8 mouse cellular contexts compared by ENCODE assay signal in the genomic region with DNA sequence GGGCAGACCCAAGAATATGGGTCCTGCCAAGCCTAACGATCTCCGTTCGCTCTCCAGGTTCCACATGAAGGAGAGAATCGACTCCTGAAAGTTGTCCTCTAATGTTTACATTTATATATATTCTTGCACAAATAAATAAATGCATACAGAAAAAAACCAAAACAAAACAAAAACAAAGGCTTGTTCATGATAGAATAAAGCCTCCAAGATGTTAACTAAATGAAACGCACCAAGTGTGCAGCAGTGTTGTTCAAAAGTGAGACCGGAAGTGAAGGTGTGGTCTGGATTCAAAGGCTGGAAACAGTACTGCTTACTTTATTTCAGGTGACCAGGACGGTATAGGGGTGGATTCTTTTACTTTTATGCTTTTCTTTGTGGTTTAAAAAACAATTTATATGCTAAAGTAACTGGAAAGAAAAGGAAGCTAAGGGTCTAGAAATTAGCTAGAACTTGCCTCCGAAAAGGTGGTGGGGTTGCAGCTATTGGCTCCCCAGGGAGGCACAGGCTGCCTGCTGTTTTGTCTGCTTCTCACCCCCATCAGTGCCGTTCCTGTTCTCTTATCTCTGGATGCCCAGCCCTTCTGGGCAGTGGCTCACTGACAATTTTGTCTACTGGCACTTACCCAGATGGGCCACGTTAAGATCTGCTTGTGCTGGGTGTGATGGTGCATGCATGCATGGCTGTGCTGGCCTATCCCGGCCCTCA. TPM values are rescaled to one million over a fixed set of nuclear protein-coding genes. Genes with fewer than 3 reads are reported as not detected.
DNase-seq lines count a peak whose midpoint lies in the region; ATAC-seq and TF ChIP-seq lines count a peak whose summit lies in the region.

No protein-coding gene starts in this region.

- peak overlapping the region; percentile 85 for H3K4me3 ChIP-seq in G1E (ENCODE audit: low read depth, low read length)
- H3K4me3 ChIP-seq in heart, embryonic 14.5 days (ENCODE audit: control insufficient read depth in 1 of 2, insufficient read depth in 1 of 2, low read depth in 1 of 2, low read length in 2 of 2) = peak overlapping the region; percentile 92 to 99
- H3K4me3 ChIP-seq in limb, embryonic 15.5 days = peak overlapping the region; percentile 96
- H3K4me3 ChIP-seq in neural tube, embryonic 12.5 days = peak overlapping the region; percentile 99

- peak; percentile 50; the same call in 1 of the 2 replicates for ATAC-seq in G1E (ENCODE audit: extremely low read depth, insufficient number of reproducible peaks, low FRiP score, poor library complexity, severe bottlenecking)
- no peak for ATAC-seq in heart, embryonic 14.5 days (ENCODE audit: insufficient number of reproducible peaks, insufficient read depth, low FRiP score, low read depth)
- ATAC-seq in limb, embryonic 15.5 days (ENCODE audit: insufficient number of reproducible peaks, low FRiP score, low TSS enrichment, low read depth) = no peak
- no peak; the same call in 1 of the 2 replicates for ATAC-seq in neural tube, embryonic 12.5 days (ENCODE audit: low FRiP score, low read depth)

- H3K4me2 ChIP-seq in heart, embryonic 14.5 days (ENCODE audit: low read length) = peak overlapping the region; percentile 92
- H3K4me2 ChIP-seq in limb, embryonic 15.5 days = peak overlapping the region; percentile 83
- peak overlapping the region; percentile 90 for H3K4me2 ChIP-seq in neural tube, embryonic 12.5 days (replicated peaks)

- 28% methylated on average over 11 of the region's 11 CpGs for WGBS in heart, embryonic 14.5 days
- 36% methylated on average over 11 of the region's 11 CpGs for WGBS in limb, embryonic 15.5 days
- 38% methylated on average over 11 of the region's 11 CpGs for WGBS in neural tube, embryonic 12.5 days

- DNase-seq in A20 (ENCODE audit: low read depth, low spot score) = peak; percentile 69
- DNase-seq in G1E (ENCODE audit: low spot score) = peak; percentile 33
- peak; percentile 13 to 20 for DNase-seq in cerebellum, postnatal 36 days
- no peak for DNase-seq in right cerebral cortex, postnatal 36 days (ENCODE audit: low spot score in 2 of 2)
- no peak for DNase-seq in Muller cell, postnatal 12 days (ENCODE audit: inconsistent ontology term)

- peaks cover 10% of the 10 kb centered on the region for H3K27me3 ChIP-seq in G1E (ENCODE audit: insufficient read depth, low read length)
- no peaks in the 10 kb centered on the region for H3K27me3 ChIP-seq in heart, embryonic 14.5 days (ENCODE audit: control insufficient read depth, insufficient read depth, low read length)
- no peaks in the 10 kb centered on the region for H3K27me3 ChIP-seq in limb, embryonic 15.5 days
- H3K27me3 ChIP-seq in neural tube, embryonic 12.5 days (replicated peaks) = no peaks in the 10 kb centered on the region

- peaks cover 30% of the 10 kb centered on the region for H3K4me1 ChIP-seq in G1E (ENCODE audit: insufficient read depth, low read depth, low read length)
- peaks cover 4 to 20% of the 10 kb centered on the region in 2 experiments for H3K4me1 ChIP-seq in heart, embryonic 14.5 days (ENCODE audit: control insufficient read depth in 2 of 2, insufficient read depth in 2 of 2, low read length in 2 of 2)
- peaks cover 23% of the 10 kb centered on the region for H3K4me1 ChIP-seq in limb, embryonic 15.5 days
- H3K4me1 ChIP-seq in neural tube, embryonic 12.5 days = peaks cover 17% of the 10 kb centered on the region

- no peaks in the 10 kb centered on the region for H3K9me3 ChIP-seq in G1E (replicated peaks)
- no peaks in the 10 kb centered on the region for H3K9me3 ChIP-seq in heart, embryonic 14.5 days (ENCODE audit: control insufficient read depth, low read length)
- H3K9me3 ChIP-seq in limb, embryonic 15.5 days = no peaks in the 10 kb centered on the region
- no peaks in the 10 kb centered on the region for H3K9me3 ChIP-seq in neural tube, embryonic 12.5 days

- peaks cover 23% of the 10 kb centered on the region for H3K36me3 ChIP-seq in G1E (replicated peaks)
- peaks cover 20% of the 10 kb centered on the region for H3K36me3 ChIP-seq in heart, embryonic 14.5 days (ENCODE audit: control insufficient read depth, insufficient read depth, low read length)
- H3K36me3 ChIP-seq in limb, embryonic 15.5 days = peaks cover 18% of the 10 kb centered on the region
- peaks cover 18% of the 10 kb centered on the region for H3K36me3 ChIP-seq in neural tube, embryonic 12.5 days

- no peak for TF ChIP-seq CTCF in G1E (IDR thresholded peaks at IDR 0.05; ENCODE audit: low read depth, low read length)

- peak overlapping the region; percentile 99 for H3K9ac ChIP-seq in heart, embryonic 14.5 days (ENCODE audit: low read length)
- no peak overlapping the region for H3K9ac ChIP-seq in limb, embryonic 15.5 days
- H3K9ac ChIP-seq in neural tube, embryonic 12.5 days = 0 out of 2 replicates have a peak overlapping the region, but pooled peaks have one; percentile 93

- peak overlapping the region; percentile 46 to 90; a peak in 3 of 4 replicates for H3K27ac ChIP-seq in heart, embryonic 14.5 days (replicated peaks in 1 of 2; ENCODE audit: control insufficient read depth in 1 of 2, insufficient read depth in 1 of 2, low read depth in 2 of 2, low read length in 2 of 2)
- peak overlapping the region; percentile 76 for H3K27ac ChIP-seq in limb, embryonic 15.5 days
- H3K27ac ChIP-seq in neural tube, embryonic 12.5 days = no peak overlapping the region

RNA-seq across cellular contexts. Expression of a gene that starts 0.6 kb away (rescaled TPM):
- total RNA-seq in G1E (2014; fragmentation: Nextera tagmentation) (99.4 and 103 TPM in 2 replicates), G1E (2017) (80.2 and 90.0 TPM in 2 replicates)
- polyA plus RNA-seq in G1E (2012) = 374 and 528 TPM in 2 replicates
- 84.0 and 89.3 TPM in 2 replicates for polyA plus RNA-seq in heart, embryonic 14.5 days (2014; fragmentation: Nextera tagmentation; extraction: Ambion mirVana)
- polyA plus RNA-seq in limb, embryonic 15.5 days (2015; fragmentation: Nextera tagmentation; extraction: Ambion mirVana) = 54.4 and 63.2 TPM in 2 replicates
- polyA plus RNA-seq in neural tube, embryonic 12.5 days (2016; fragmentation: Nextera tagmentation; extraction: Ambion mirVana) = 88.9 and 102 TPM in 2 replicates

Comparison
In these comparisons a context has a peak if more than half of its experiments do, and no peak if none do; other contexts are left out.
1. DNase-seq: peak in A20 (single experiment), G1E (single experiment) and cerebellum, postnatal 36 days (2 of 2); none in right cerebral cortex, postnatal 36 days (0 of 2) and Muller cell, postnatal 12 days (single experiment).
2. Peak in every context shown above with its lines, with median percentiles within 50 percentile points of each other: H3K4me3 ChIP-seq and H3K4me2 ChIP-seq.